Mouse (Mus musculus): Measurements from ENCODE around the gene Plekhg5. TPM values are rescaled to one million over a fixed set of nuclear protein-coding genes. Genes with fewer than 3 reads are reported as not detected.

Gene Plekhg5
- polyA plus RNA-seq, 1 experiment from 2014 or later = 10.8 TPM

GRCm38 (mm10) chr4:152038985-152039830 is 33.1 kb upstream of the Plekhg5 start, which contains the start of gene Nol9:
TSS of gene Nol9 (plus strand) at chr4:152039321.
- no peaks in the 10 kb centered on the region for H3K9me3 ChIP-seq
- peaks cover 8% of the 10 kb centered on the region; the same call in 1 of the 2 replicates for H3K27me3 ChIP-seq
- H3K4me1 ChIP-seq = peaks cover 17% of the 10 kb centered on the region
- H3K36me3 ChIP-seq (replicated peaks) = peaks cover 33% of the 10 kb centered on the region
- peak within 1 kb of the TSS; percentile 89 for H3K4me2 ChIP-seq
- H3K27ac ChIP-seq = 0 out of 2 replicates have a peak within 1 kb of the TSS, but pooled peaks have one; percentile 25
- H3K9ac ChIP-seq = peak within 1 kb of the TSS; percentile 95
- peak within 1 kb of the TSS; percentile 100 for H3K4me3 ChIP-seq (replicated peaks)
- WGBS = under 1% methylated on average over 81 of the region's 86 CpGs
- ATAC-seq (ENCODE audit: low FRiP score) = peak; percentile 93

- Histone ChIP-seq H3K36me3 (replicated peaks) (peaks cover 40% of the 10 kb centered on the region), H3K9ac (peak overlapping the region; percentile 95), H3K4me3 (replicated peaks) (peak overlapping the region; percentile 100), H3K27me3 (peaks cover 1% of the 10 kb centered on the region; the same call in 1 of the 2 replicates), H3K27ac (no peak overlapping the region), H3K4me2 (peak overlapping the region; percentile 89), H3K4me1 (peaks cover 17% of the 10 kb centered on the region), H3K9me3 (no peaks in the 10 kb centered on the region)
- WGBS = 5% methylated on average over 25 of the region's 25 CpGs
- ATAC-seq (ENCODE audit: low FRiP score) = no peak
Observed at GRCm38 (mm10) chr4:152039831-152040310, 32.4 kb upstream of the Plekhg5 start.

GRCm38 (mm10) chr4:152041924-152042641 is 30.2 kb upstream of the Plekhg5 start:
- 96% methylated on average over 22 of the region's 22 CpGs for WGBS
- no peak overlapping the region for H3K4me3 ChIP-seq (replicated peaks)
- H3K4me2 ChIP-seq = no peak overlapping the region
- H3K27ac ChIP-seq = no peak overlapping the region
- no peaks in the 10 kb centered on the region for H3K27me3 ChIP-seq
- no peak overlapping the region for H3K9ac ChIP-seq
- peaks cover 17% of the 10 kb centered on the region for H3K4me1 ChIP-seq
- no peaks in the 10 kb centered on the region for H3K9me3 ChIP-seq
- ATAC-seq (ENCODE audit: low FRiP score) = no peak
- peaks cover 57% of the 10 kb centered on the region for H3K36me3 ChIP-seq (replicated peaks)

GRCm38 (mm10) chr4:152043171-152043570 is 29.1 kb upstream of the Plekhg5 start:
- Histone ChIP-seq H3K4me1 (peaks cover 17% of the 10 kb centered on the region), H3K27me3 (no peaks in the 10 kb centered on the region), H3K9ac (no peak overlapping the region), H3K4me2 (no peak overlapping the region), H3K9me3 (no peaks in the 10 kb centered on the region), H3K27ac (no peak overlapping the region), H3K36me3 (replicated peaks) (peaks cover 68% of the 10 kb centered on the region), H3K4me3 (replicated peaks) (no peak overlapping the region)
- 87% methylated on average over 3 of the region's 3 CpGs for WGBS
- ATAC-seq (ENCODE audit: low FRiP score) = no peak

- Histone ChIP-seq H3K4me1 (peaks cover 11% of the 10 kb centered on the region), H3K9ac (no peak overlapping the region), H3K9me3 (no peaks in the 10 kb centered on the region), H3K36me3 (replicated peaks) (peaks cover 80% of the 10 kb centered on the region), H3K27me3 (no peaks in the 10 kb centered on the region), H3K4me2 (no peak overlapping the region), H3K4me3 (replicated peaks) (no peak overlapping the region), H3K27ac (no peak overlapping the region)
- 76% methylated on average over 6 of the region's 6 CpGs for WGBS
- ATAC-seq (ENCODE audit: low FRiP score) = no peak
Observed at GRCm38 (mm10) chr4:152044609-152045008, 27.7 kb upstream of the Plekhg5 start.

GRCm38 (mm10) chr4:152062390-152063110 is 9.7 kb upstream of the Plekhg5 start:
- Histone ChIP-seq H3K27ac (no peak overlapping the region), H3K9me3 (no peaks in the 10 kb centered on the region), H3K4me3 (replicated peaks) (no peak overlapping the region), H3K27me3 (no peaks in the 10 kb centered on the region), H3K9ac (no peak overlapping the region), H3K4me1 (no peaks in the 10 kb centered on the region), H3K36me3 (replicated peaks) (peaks cover 46% of the 10 kb centered on the region), H3K4me2 (no peak overlapping the region)
- 85% methylated on average over 9 of the region's 9 CpGs for WGBS
- no peak for ATAC-seq (ENCODE audit: low FRiP score)

GRCm38 (mm10) chr4:152067280-152067679 is 5.0 kb upstream of the Plekhg5 start:
- Histone ChIP-seq H3K4me2 (no peak overlapping the region), H3K4me1 (peaks cover 3% of the 10 kb centered on the region), H3K4me3 (replicated peaks) (no peak overlapping the region), H3K36me3 (replicated peaks) (peaks cover 5% of the 10 kb centered on the region; the same call in 1 of the 2 replicates), H3K27ac (no peak overlapping the region), H3K9ac (no peak overlapping the region), H3K27me3 (no peaks in the 10 kb centered on the region), H3K9me3 (no peaks in the 10 kb centered on the region)
- ATAC-seq (ENCODE audit: low FRiP score) = no peak

- WGBS = 76% methylated on average over 6 of the region's 6 CpGs
- ATAC-seq (ENCODE audit: low FRiP score) = no peak
- Histone ChIP-seq H3K4me1 (peaks cover 9% of the 10 kb centered on the region), H3K9me3 (no peaks in the 10 kb centered on the region), H3K4me3 (replicated peaks) (no peak overlapping the region), H3K9ac (no peak overlapping the region), H3K27me3 (no peaks in the 10 kb centered on the region), H3K27ac (no peak overlapping the region), H3K4me2 (no peak overlapping the region), H3K36me3 (replicated peaks) (no peaks in the 10 kb centered on the region)
Observed at GRCm38 (mm10) chr4:152068166-152068724, 4.1 kb upstream of the Plekhg5 start.

GRCm38 (mm10) chr4:152069245-152069644 is 3.1 kb upstream of the Plekhg5 start:
- H3K27ac ChIP-seq = no peak overlapping the region
- ATAC-seq (ENCODE audit: low FRiP score) = no peak
- no peaks in the 10 kb centered on the region for H3K27me3 ChIP-seq

GRCm38 (mm10) chr4:152070494-152071396 is 1.6 kb upstream of the Plekhg5 start:
- Histone ChIP-seq H3K9ac (no peak overlapping the region), H3K4me2 (no peak overlapping the region), H3K9me3 (no peaks in the 10 kb centered on the region), H3K27ac (no peak overlapping the region), H3K4me3 (replicated peaks) (no peak overlapping the region), H3K27me3 (no peaks in the 10 kb centered on the region), H3K36me3 (replicated peaks) (no peaks in the 10 kb centered on the region), H3K4me1 (peaks cover 9% of the 10 kb centered on the region)
- no peak for ATAC-seq (ENCODE audit: low FRiP score)
- whole genome bisulfite sequencing = 79% methylated on average over 11 of the region's 11 CpGs

More at GRCm38 (mm10) chr4:152069245-152069644, 3.1 kb upstream of the Plekhg5 start:
- Histone ChIP-seq H3K9ac (no peak overlapping the region), H3K9me3 (no peaks in the 10 kb centered on the region), H3K4me3 (replicated peaks) (no peak overlapping the region), H3K36me3 (replicated peaks) (no peaks in the 10 kb centered on the region), H3K4me2 (no peak overlapping the region), H3K4me1 (peaks cover 9% of the 10 kb centered on the region)
- 91% methylated on average over 3 of the region's 3 CpGs for WGBS

- no peak overlapping the region for H3K27ac ChIP-seq
- WGBS = 74% methylated on average over 10 of the region's 10 CpGs
- H3K9ac ChIP-seq = no peak overlapping the region
- ATAC-seq (ENCODE audit: low FRiP score) = no peak
- no peak overlapping the region for H3K4me2 ChIP-seq
- H3K4me1 ChIP-seq = peaks cover 9% of the 10 kb centered on the region
- H3K4me3 ChIP-seq (replicated peaks) = no peak overlapping the region
- no peaks in the 10 kb centered on the region for H3K36me3 ChIP-seq (replicated peaks)
- no peaks in the 10 kb centered on the region for H3K9me3 ChIP-seq
- H3K27me3 ChIP-seq = no peaks in the 10 kb centered on the region
Observed at GRCm38 (mm10) chr4:152072655-152073054, 357 bp downstream of the Plekhg5 start.
